Mouse (Mus musculus) megakaryocyte, adult 5-6 weeks (primary cell): ENCODE results near the gene Fam151b. TPM values are rescaled to one million over a fixed set of nuclear protein-coding genes. Genes with fewer than 3 reads are reported as not detected.

Source experiments
- ATAC-seq: 2 replicates; pipeline ENCODE4 v1.8.0; 2016; ENCODE audit warnings: mild to moderate bottlenecking, inconsistent platforms; ENCODE audit not compliant: poor library complexity, severe bottlenecking
- total RNA-seq, 2 experiments: library from RNA; stranded (forward) in 1 of 2; stranded (reverse) in 1 of 2; fragments of 153-499, 151-499 nt in 1 of 2; fragments of 221-1000, 200-1000 nt in 1 of 2; gene quantifications; 2 replicates each; pipeline versions ENCODE4 v1.2.3 to v1.2.4; 2015 to 2017

The Fam151b gene
- total RNA-seq, 2 experiments from 2014 or later, result 7.7 to 11.6 TPM

GRCm38 (mm10) chr13:92423711-92424110 lies 60.1 kb downstream of the Fam151b start:
- no peak for ATAC-seq

- no peak for ATAC-seq
These were observed 64.2 kb downstream of the Fam151b start for GRCm38 (mm10) chr13:92419630-92420029.

- ATAC-seq, result no peak
These were observed 73.3 kb downstream of the Fam151b start for GRCm38 (mm10) chr13:92410486-92410885.

- no peak for ATAC-seq
These were observed 80.3 kb downstream of the Fam151b start for GRCm38 (mm10) chr13:92403496-92403895.

- no peak for ATAC-seq
These were observed 81.8 kb downstream of the Fam151b start for GRCm38 (mm10) chr13:92402063-92402462.

Other genes with a start within 250 kb of the Fam151b start
- not detected in 2 replicates for gene Gm20379, start 178.0 kb downstream of the Fam151b start, total RNA-seq (2015)
- not detected in 2 replicates for gene Gm20379, start 178.0 kb downstream of the Fam151b start, total RNA-seq (2017)
- 11.8 and 13.6 TPM in 2 replicates for gene Dhfr, start 129.3 kb downstream of the Fam151b start, total RNA-seq (2015)
- gene Dhfr, start 129.3 kb downstream of the Fam151b start, total RNA-seq (2017), result 12.6 and 12.7 TPM in 2 replicates
- 17.3 and 21.3 TPM in 2 replicates for gene Msh3, start 129.0 kb downstream of the Fam151b start, total RNA-seq (2015)
- 27.5 and 34.6 TPM in 2 replicates for gene Msh3, start 129.0 kb downstream of the Fam151b start, total RNA-seq (2017)
- not detected in 2 replicates for gene Ankrd34b, start 58.1 kb downstream of the Fam151b start, total RNA-seq (2015)
- gene Ankrd34b, start 58.1 kb downstream of the Fam151b start, total RNA-seq (2017), result not detected in 2 replicates
- gene Zfyve16, start 46.9 kb upstream of the Fam151b start, total RNA-seq (2015), result 11.5 and 13.0 TPM in 2 replicates
- 10.9 and 14.7 TPM in 2 replicates for gene Zfyve16, start 46.9 kb upstream of the Fam151b start, total RNA-seq (2017)
- gene Spz1, start 92.2 kb upstream of the Fam151b start, total RNA-seq (2015), result not detected in 2 replicates
- 0.18 TPM in 1 of 2 replicates, not detected in the other for gene Spz1, start 92.2 kb upstream of the Fam151b start, total RNA-seq (2017)
- gene Serinc5, start 127.1 kb upstream of the Fam151b start, total RNA-seq (2015), result 10.8 and 12.0 TPM in 2 replicates
- gene Serinc5, start 127.1 kb upstream of the Fam151b start, total RNA-seq (2017), result 9.7 and 11.8 TPM in 2 replicates